Mouse (Mus musculus) erythroblast, embryonic 14.5 days (primary cell): ENCODE measurements around the gene Tubg2.

Experiments
- GATA1 ChIP-seq: IDR thresholded peaks from 2 replicates; pipeline ENCODE4 v1.6.1; 2012; ENCODE audit warnings: low read length, inconsistent platforms, mixed read lengths
- TAL1 ChIP-seq: IDR thresholded peaks from 3 replicates; pipeline ENCODE4 v1.6.1; 2012; ENCODE audit warnings: low read length, inconsistent platforms, mixed read lengths

DNA sequence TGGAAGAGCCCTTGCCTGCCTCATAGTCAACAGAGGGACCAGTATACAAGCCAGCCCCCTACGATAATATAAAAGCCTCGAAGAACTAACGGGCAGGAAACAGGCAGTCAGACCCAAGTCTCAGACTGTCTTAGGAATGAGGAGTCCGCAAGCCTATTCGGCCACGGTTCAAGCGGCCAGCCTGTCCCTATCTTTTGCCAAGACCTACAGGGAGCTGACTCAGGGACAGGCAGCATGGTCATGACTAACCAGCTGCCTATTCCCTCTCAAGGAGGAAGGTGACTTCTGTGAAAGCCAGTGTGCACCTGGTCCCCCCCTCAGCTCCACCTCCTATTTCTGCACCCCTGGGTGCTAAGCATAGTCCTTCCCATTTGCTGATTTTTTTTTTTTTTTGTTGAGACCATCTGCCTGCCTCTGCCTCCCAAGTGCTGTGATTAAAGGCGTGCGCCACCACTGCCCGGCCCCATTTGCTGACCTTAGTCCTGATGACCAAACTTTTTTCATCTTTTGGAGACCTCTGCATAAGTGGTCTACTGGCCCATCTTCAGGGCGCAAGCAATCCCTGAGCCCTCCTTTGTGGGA lies 26.6 kb upstream of the Tubg2 start:
- no peak for TF ChIP-seq GATA1
- no peak for TF ChIP-seq TAL1
